Mouse (Mus musculus): ENCODE measurements around the gene Aldh3a2. TPM values are rescaled to one million over a fixed set of nuclear protein-coding genes. Genes with fewer than 3 reads are reported as not detected.
A peak's percentile ranks its signal among the peaks of the same experiment; 100 is the strongest.

Gene Aldh3a2
- polyA plus RNA-seq, 1 experiment from 2014 or later, result 63.7 TPM

GRCm38 (mm10) chr11:61262516-61262915 lies 4.7 kb downstream of the Aldh3a2 start:
- no peaks in the 10 kb centered on the region for H3K9me3 ChIP-seq (ENCODE audit: control insufficient read depth, low read length)
- no peak overlapping the region for H3K4me2 ChIP-seq (ENCODE audit: low read depth, low read length)
- no peak overlapping the region for H3K9ac ChIP-seq (ENCODE audit: low read depth, low read length)
- no peak overlapping the region for H3K4me3 ChIP-seq (ENCODE audit: low read length)
- peaks cover 12% of the 10 kb centered on the region; the same call in 1 of the 2 replicates for H3K36me3 ChIP-seq (ENCODE audit: control insufficient read depth, insufficient read depth, low read length)
- WGBS, result 96% methylated on average over 14 of the region's 14 CpGs
- no peak overlapping the region for H3K27ac ChIP-seq (ENCODE audit: low read length)
- H3K27me3 ChIP-seq (replicated peaks; ENCODE audit: control insufficient read depth, insufficient read depth, low read length), result no peaks in the 10 kb centered on the region
- H3K4me1 ChIP-seq (ENCODE audit: control insufficient read depth, insufficient read depth, low read length), result no peaks in the 10 kb centered on the region
- no peak for ATAC-seq

DNA sequence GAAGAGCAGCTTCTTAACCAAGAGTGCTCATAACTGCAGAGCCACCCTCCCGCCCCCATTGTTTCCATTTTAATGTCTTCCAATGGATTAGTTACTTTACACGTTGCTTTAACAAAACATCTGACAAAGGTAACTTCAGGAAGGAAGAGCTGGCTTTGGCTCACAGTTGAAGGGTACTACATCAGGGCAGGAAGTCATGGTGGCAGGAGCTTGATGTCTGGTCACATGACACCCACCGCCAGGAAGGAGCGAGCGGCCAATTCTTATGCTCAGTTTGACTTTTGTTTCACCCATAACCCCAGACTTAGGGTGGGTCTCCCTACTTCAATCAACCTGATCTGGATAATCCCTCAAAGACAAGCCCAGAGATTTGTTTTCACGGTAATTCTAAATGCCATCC lies 8.2 kb downstream of the Aldh3a2 start:
- Histone ChIP-seq H3K4me2 (ENCODE audit: low read depth, low read length) (no peak overlapping the region), H3K27me3 (replicated peaks; ENCODE audit: control insufficient read depth, insufficient read depth, low read length) (no peaks in the 10 kb centered on the region), H3K9me3 (ENCODE audit: control insufficient read depth, low read length) (no peaks in the 10 kb centered on the region), H3K4me1 (ENCODE audit: control insufficient read depth, insufficient read depth, low read length) (no peaks in the 10 kb centered on the region), H3K9ac (ENCODE audit: low read depth, low read length) (no peak overlapping the region), H3K36me3 (ENCODE audit: control insufficient read depth, insufficient read depth, low read length) (peaks cover 16% of the 10 kb centered on the region; the same call in 1 of the 2 replicates), H3K27ac (ENCODE audit: low read length) (no peak overlapping the region), H3K4me3 (ENCODE audit: low read length) (no peak overlapping the region)
- ATAC-seq, result no peak
- 94% methylated on average over 6 of the region's 6 CpGs for WGBS

DNA sequence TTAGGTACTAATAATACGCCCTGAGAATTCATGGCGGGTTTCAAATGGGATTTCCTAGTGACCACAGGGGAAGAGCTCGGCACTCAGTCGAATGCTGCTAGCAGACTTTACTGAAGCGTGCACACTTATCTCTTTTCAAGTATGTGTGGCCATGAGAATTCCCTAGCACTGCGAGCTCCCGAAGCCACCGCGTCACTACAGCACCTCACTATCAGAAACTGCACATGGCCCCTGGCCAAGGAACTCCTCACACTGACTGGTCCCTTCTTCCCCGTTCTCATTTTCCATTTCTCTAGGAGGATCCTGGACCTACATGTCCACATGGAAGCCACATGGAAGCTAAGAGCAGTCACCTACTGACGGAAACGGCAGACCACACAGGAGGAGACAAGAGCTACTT lies 14.5 kb downstream of the Aldh3a2 start:
- no peak overlapping the region for H3K4me2 ChIP-seq (ENCODE audit: low read depth, low read length)
- no peaks in the 10 kb centered on the region for H3K9me3 ChIP-seq (ENCODE audit: control insufficient read depth, low read length)
- no peaks in the 10 kb centered on the region for H3K4me1 ChIP-seq (ENCODE audit: control insufficient read depth, insufficient read depth, low read length)
- H3K9ac ChIP-seq (ENCODE audit: low read depth, low read length), result no peak overlapping the region
- no peak overlapping the region for H3K4me3 ChIP-seq (ENCODE audit: low read length)
- no peak for ATAC-seq
- 94% methylated on average over 12 of the region's 12 CpGs for WGBS
- no peaks in the 10 kb centered on the region for H3K27me3 ChIP-seq (replicated peaks; ENCODE audit: control insufficient read depth, insufficient read depth, low read length)
- peaks cover 19% of the 10 kb centered on the region for H3K36me3 ChIP-seq (ENCODE audit: control insufficient read depth, insufficient read depth, low read length)
- H3K27ac ChIP-seq (ENCODE audit: low read length), result no peak overlapping the region

DNA sequence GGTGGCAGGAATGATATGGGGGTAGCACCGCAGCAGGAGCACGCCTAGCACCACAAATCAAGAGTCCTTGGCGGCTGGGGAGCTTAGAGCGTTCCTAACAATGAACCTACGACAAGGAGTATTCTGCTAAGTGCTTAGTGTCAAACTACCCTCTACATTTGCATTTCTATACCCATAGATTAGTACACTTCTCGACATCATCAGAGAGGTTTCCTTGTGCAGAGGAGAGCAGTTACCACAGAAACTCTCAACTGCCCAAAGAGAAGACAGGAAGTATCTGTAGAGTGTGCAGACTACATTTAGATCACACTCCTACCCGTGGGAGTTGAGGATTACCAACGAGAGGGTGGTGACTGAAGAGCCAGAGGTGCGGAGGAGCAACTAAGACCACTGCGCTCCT lies 15.5 kb downstream of the Aldh3a2 start:
- Histone ChIP-seq H3K4me2 (ENCODE audit: low read depth, low read length) (no peak overlapping the region), H3K27ac (ENCODE audit: low read length) (no peak overlapping the region), H3K36me3 (ENCODE audit: control insufficient read depth, insufficient read depth, low read length) (peaks cover 21% of the 10 kb centered on the region), H3K4me1 (ENCODE audit: control insufficient read depth, insufficient read depth, low read length) (no peaks in the 10 kb centered on the region), H3K9me3 (ENCODE audit: control insufficient read depth, low read length) (no peaks in the 10 kb centered on the region), H3K27me3 (replicated peaks; ENCODE audit: control insufficient read depth, insufficient read depth, low read length) (no peaks in the 10 kb centered on the region), H3K9ac (ENCODE audit: low read depth, low read length) (no peak overlapping the region), H3K4me3 (ENCODE audit: low read length) (no peak overlapping the region)
- WGBS, result 87% methylated on average over 10 of the region's 10 CpGs
- ATAC-seq, result no peak

- no peak overlapping the region for H3K4me2 ChIP-seq (ENCODE audit: low read depth, low read length)
- H3K9me3 ChIP-seq (ENCODE audit: control insufficient read depth, low read length), result no peaks in the 10 kb centered on the region
- 87% methylated on average over 7 of the region's 7 CpGs for WGBS
- H3K4me1 ChIP-seq (ENCODE audit: control insufficient read depth, insufficient read depth, low read length), result 0 out of 2 replicates have a peak, but pooled peaks cover 3% of the 10 kb centered on the region
- no peak for ATAC-seq
- H3K9ac ChIP-seq (ENCODE audit: low read depth, low read length), result no peak overlapping the region
- no peak overlapping the region for H3K27ac ChIP-seq (ENCODE audit: low read length)
- peaks cover 5% of the 10 kb centered on the region for H3K36me3 ChIP-seq (ENCODE audit: control insufficient read depth, insufficient read depth, low read length)
- H3K27me3 ChIP-seq (replicated peaks; ENCODE audit: control insufficient read depth, insufficient read depth, low read length), result no peaks in the 10 kb centered on the region
- no peak overlapping the region for H3K4me3 ChIP-seq (ENCODE audit: low read length)
Measured at GRCm38 (mm10) chr11:61244406-61244805, 22.9 kb downstream of the Aldh3a2 start.

- 58% methylated on average over 3 of the region's 3 CpGs for WGBS
- peaks cover 11% of the 10 kb centered on the region; the same call in 1 of the 2 replicates for H3K4me1 ChIP-seq (ENCODE audit: control insufficient read depth, insufficient read depth, low read length)
- ATAC-seq, result peak; percentile 55
- H3K9me3 ChIP-seq (ENCODE audit: control insufficient read depth, low read length), result no peaks in the 10 kb centered on the region
- no peak overlapping the region for H3K27ac ChIP-seq (ENCODE audit: low read length)
- H3K27me3 ChIP-seq (replicated peaks; ENCODE audit: control insufficient read depth, insufficient read depth, low read length), result no peaks in the 10 kb centered on the region
- no peak overlapping the region for H3K4me2 ChIP-seq (ENCODE audit: low read depth, low read length)
- H3K36me3 ChIP-seq (ENCODE audit: control insufficient read depth, insufficient read depth, low read length), result no peaks in the 10 kb centered on the region
- H3K9ac ChIP-seq (ENCODE audit: low read depth, low read length), result no peak overlapping the region
- H3K4me3 ChIP-seq (ENCODE audit: low read length), result no peak overlapping the region
Measured at GRCm38 (mm10) chr11:61236015-61236414, 31.2 kb downstream of the Aldh3a2 start.

DNA sequence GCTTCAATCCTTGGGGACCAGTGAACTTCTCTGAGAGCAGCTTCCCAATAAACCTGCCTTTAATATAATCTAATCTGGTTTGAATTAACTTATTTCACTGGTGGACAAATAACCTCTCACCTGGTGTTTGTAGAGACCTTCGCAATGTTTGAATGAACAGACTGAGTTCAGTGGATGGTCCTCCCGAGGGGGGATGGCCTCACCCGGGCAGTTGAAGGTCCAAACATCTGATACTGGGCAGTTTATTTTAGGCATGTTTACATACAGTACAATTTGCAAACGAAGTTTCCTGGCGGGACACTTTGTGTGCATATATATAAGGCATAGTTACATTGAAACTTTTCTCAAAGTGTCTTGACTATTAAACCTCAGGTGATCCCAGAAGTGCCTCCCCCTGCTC lies 33.1 kb downstream of the Aldh3a2 start:
- no peak for ATAC-seq
- Histone ChIP-seq H3K27ac (ENCODE audit: low read length) (no peak overlapping the region), H3K36me3 (ENCODE audit: control insufficient read depth, insufficient read depth, low read length) (no peaks in the 10 kb centered on the region), H3K9me3 (ENCODE audit: control insufficient read depth, low read length) (no peaks in the 10 kb centered on the region), H3K4me2 (ENCODE audit: low read depth, low read length) (no peak overlapping the region), H3K27me3 (replicated peaks; ENCODE audit: control insufficient read depth, insufficient read depth, low read length) (no peaks in the 10 kb centered on the region), H3K4me3 (ENCODE audit: low read length) (no peak overlapping the region), H3K4me1 (ENCODE audit: control insufficient read depth, insufficient read depth, low read length) (peaks cover 11% of the 10 kb centered on the region; the same call in 1 of the 2 replicates), H3K9ac (ENCODE audit: low read depth, low read length) (no peak overlapping the region)
- 16% methylated on average over 5 of the region's 5 CpGs for WGBS

DNA sequence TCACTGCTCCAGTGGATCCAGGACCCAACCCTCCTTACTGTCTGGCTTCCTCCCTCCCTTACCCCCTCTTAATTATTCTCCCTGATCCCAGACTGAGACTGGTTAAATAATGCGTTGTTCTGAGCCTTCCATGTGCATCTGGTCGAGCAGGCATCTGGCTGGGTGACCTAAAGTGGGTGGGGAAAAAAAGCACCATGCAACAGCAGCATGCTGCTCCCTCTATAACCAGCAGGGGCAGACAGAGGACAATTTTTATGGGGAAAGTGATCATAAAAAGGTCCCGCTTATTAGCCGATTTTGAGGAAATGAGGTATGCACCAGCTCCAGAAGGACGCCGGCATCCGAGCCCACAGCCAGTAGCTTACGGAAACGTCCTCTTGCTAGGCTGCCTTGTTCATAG lies 35.9 kb downstream of the Aldh3a2 start:
- 4% methylated on average over 9 of the region's 9 CpGs for WGBS
- Histone ChIP-seq H3K36me3 (ENCODE audit: control insufficient read depth, insufficient read depth, low read length) (no peaks in the 10 kb centered on the region), H3K9ac (ENCODE audit: low read depth, low read length) (no peak overlapping the region), H3K27me3 (replicated peaks; ENCODE audit: control insufficient read depth, insufficient read depth, low read length) (no peaks in the 10 kb centered on the region), H3K4me3 (ENCODE audit: low read length) (no peak overlapping the region), H3K4me2 (ENCODE audit: low read depth, low read length) (0 out of 2 replicates have a peak overlapping the region, but pooled peaks have one; percentile 15), H3K27ac (ENCODE audit: low read length) (no peak overlapping the region), H3K9me3 (ENCODE audit: control insufficient read depth, low read length) (no peaks in the 10 kb centered on the region), H3K4me1 (ENCODE audit: control insufficient read depth, insufficient read depth, low read length) (peaks cover 11% of the 10 kb centered on the region; the same call in 1 of the 2 replicates)
- peak; percentile 73 for ATAC-seq

DNA sequence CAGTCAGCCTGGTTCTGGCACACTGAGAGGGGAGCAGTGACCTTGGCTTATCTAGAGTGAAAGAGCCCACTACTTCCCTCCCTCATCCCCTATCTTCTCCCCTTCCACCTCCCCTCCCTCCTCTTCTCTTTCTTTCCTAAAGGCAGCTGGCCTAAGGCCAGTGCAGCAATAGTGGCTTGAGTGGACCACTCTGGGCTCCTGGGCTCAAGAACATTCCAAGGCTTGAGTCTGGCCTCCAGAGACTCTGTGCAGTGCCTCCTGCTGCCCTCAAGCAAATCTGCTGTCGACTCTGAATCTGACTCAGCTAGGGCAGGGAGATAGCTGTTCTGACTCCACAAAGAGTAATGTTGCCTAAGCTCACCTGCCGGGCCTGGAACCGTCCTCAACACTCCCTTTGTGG lies 38.9 kb downstream of the Aldh3a2 start:
- ATAC-seq, result no peak
- Histone ChIP-seq H3K9me3 (ENCODE audit: control insufficient read depth, low read length) (no peaks in the 10 kb centered on the region), H3K4me2 (ENCODE audit: low read depth, low read length) (no peak overlapping the region), H3K4me1 (ENCODE audit: control insufficient read depth, insufficient read depth, low read length) (no peaks in the 10 kb centered on the region), H3K9ac (ENCODE audit: low read depth, low read length) (no peak overlapping the region), H3K4me3 (ENCODE audit: low read length) (no peak overlapping the region), H3K27me3 (replicated peaks; ENCODE audit: control insufficient read depth, insufficient read depth, low read length) (no peaks in the 10 kb centered on the region), H3K27ac (ENCODE audit: low read length) (no peak overlapping the region), H3K36me3 (ENCODE audit: control insufficient read depth, insufficient read depth, low read length) (no peaks in the 10 kb centered on the region)
- 69% methylated on average over 3 of the region's 3 CpGs for WGBS

GRCm38 (mm10) chr11:61227816-61228215 lies 39.4 kb downstream of the Aldh3a2 start:
- 85% methylated on average over 8 of the region's 8 CpGs for WGBS
- Histone ChIP-seq H3K4me2 (ENCODE audit: low read depth, low read length) (no peak overlapping the region), H3K27me3 (replicated peaks; ENCODE audit: control insufficient read depth, insufficient read depth, low read length) (no peaks in the 10 kb centered on the region), H3K4me1 (ENCODE audit: control insufficient read depth, insufficient read depth, low read length) (no peaks in the 10 kb centered on the region), H3K27ac (ENCODE audit: low read length) (no peak overlapping the region), H3K4me3 (ENCODE audit: low read length) (no peak overlapping the region), H3K9me3 (ENCODE audit: control insufficient read depth, low read length) (no peaks in the 10 kb centered on the region), H3K36me3 (ENCODE audit: control insufficient read depth, insufficient read depth, low read length) (no peaks in the 10 kb centered on the region), H3K9ac (ENCODE audit: low read depth, low read length) (no peak overlapping the region)
- no peak for ATAC-seq

All from intestine, embryonic 16.5 days (tissue).